Mouse (Mus musculus) hindbrain, postnatal 0 days (tissue): Measurements from ENCODE around the gene Plaur. TPM values are rescaled to one million over a fixed set of nuclear protein-coding genes. Genes with fewer than 3 reads are reported as not detected.
"Not testable (repeated sequence)": the region's sequence is repeated elsewhere in the genome, so short reads cannot be mapped to it uniquely, and the experiment has no call there.

Experiments
- ATAC-seq: fragments of 200-750 bp; cut with Nextera tagmentation; 2 replicates; pipeline ENCODE4 v1.8.0; 2017; ENCODE audit warnings: mild to moderate bottlenecking, moderate TSS enrichment, moderate library complexity
- DNase-seq: peaks from one replicate; pipeline ENCODE4 v3.0.0-alpha.2; 2015; ENCODE audit warnings: low spot score
- H3K27ac ChIP-seq: fragments of 300-500 bp; sonication (generic); 2 replicates; pipeline ENCODE4 v1.5.1; 2014; ENCODE audit warnings: mild to moderate bottlenecking
- H3K27me3 ChIP-seq: fragments of 300-500 bp; sonication (generic); 2 replicates; pipeline ENCODE4 v1.6.1; 2014; ENCODE audit warnings: low read length, mixed read lengths; ENCODE audit not compliant: insufficient read depth
- H3K36me3 ChIP-seq: fragments of 300-500 bp; sonication (generic); 2 replicates; pipeline ENCODE4 v1.6.1; 2014; ENCODE audit warnings: low read length, mixed read lengths; ENCODE audit not compliant: insufficient read depth
- H3K4me1 ChIP-seq: fragments of 300-500 bp; sonication (generic); 2 replicates; pipeline ENCODE4 v1.6.1; 2014; ENCODE audit warnings: antibody characterized with exemption, low read length, mixed read lengths; ENCODE audit not compliant: insufficient read depth
- H3K4me2 ChIP-seq: fragments of 300-500 bp; sonication (generic); 2 replicates; pipeline ENCODE4 v1.6.1; 2014; ENCODE audit warnings: low read depth, mild to moderate bottlenecking, low read length, moderate library complexity, mixed read lengths
- H3K4me3 ChIP-seq: fragments of 300-500 bp; sonication (generic); 2 replicates; pipeline ENCODE4 v1.5.1; 2014; ENCODE audit warnings: low read length
- H3K9ac ChIP-seq: fragments of 300-500 bp; sonication (generic); replicated peaks from 2 replicates; pipeline ENCODE4 v1.6.1; 2014; ENCODE audit warnings: mild to moderate bottlenecking, low read length, moderate library complexity, mixed read lengths
- H3K9me3 ChIP-seq: fragments of 300-500 bp; sonication (generic); 2 replicates; pipeline ENCODE4 v1.6.1; 2016; ENCODE audit warnings: low read length, mixed read lengths
- CTCF ChIP-seq: IDR thresholded peaks from 2 replicates; pipeline ENCODE4 v1.5.1; 2016; ENCODE audit warnings: antibody characterized with exemption, control low read depth, low read depth
- WGBS: fragments of 180-500 bp; shearing (Covaris S2); extraction: QIAGEN DNeasy Blood & Tissue Kit; methylation state at CpG from one replicate; pipeline ENCODE4 v1.1.7; 2014; 5-methylcytosine and 5-hydroxymethylcytosine counted together
- polyA plus RNA-seq: library from polyadenylated mRNA; unstranded; fragments of >200 nt; fragmentation: Nextera tagmentation; extraction: Ambion mirVana; gene quantifications from 2 replicates; pipeline ENCODE4 v1.2.1, GENCODE M21; 2015
- total RNA-seq: library from RNA; depleted of rRNA; stranded (reverse); fragments of >200 nt; gene quantifications from 2 replicates; pipeline ENCODE4 v1.2.3, GENCODE M21; 2014; rRNA removed

Plaur gene
- total and polyA plus RNA-seq, 2 experiments from 2014 or later, result 1.3 to 4.8 TPM

DNA sequence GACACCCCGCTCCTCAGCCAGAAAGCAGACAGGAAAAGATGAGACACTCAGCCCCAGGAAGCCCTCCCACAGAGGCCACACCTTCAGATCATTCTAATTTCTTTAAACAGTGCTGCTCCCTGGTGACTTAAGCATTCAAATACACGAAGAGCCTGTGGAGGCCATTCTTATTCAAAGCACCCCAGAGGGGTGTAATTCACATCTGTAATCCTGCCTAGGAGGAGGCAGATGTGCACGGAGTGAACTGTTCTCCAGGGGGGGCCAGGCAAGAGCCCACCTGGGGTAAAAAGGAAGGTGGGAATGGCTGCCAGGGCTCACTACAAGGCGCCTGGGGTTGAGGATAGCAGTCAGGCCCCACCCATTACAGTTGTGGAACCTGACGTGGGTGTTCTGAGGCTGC lies 54.8 kb downstream of the Plaur start:
- Histone ChIP-seq H3K4me3 (no peak overlapping the region), H3K4me2 (no peak overlapping the region), H3K27me3 (no peaks in the 10 kb centered on the region), H3K27ac (peak overlapping the region; percentile 32; the same call in 1 of the 2 replicates), H3K9ac (no peak overlapping the region), H3K9me3 (no peaks in the 10 kb centered on the region), H3K36me3 (no peaks in the 10 kb centered on the region), H3K4me1 (no peaks in the 10 kb centered on the region)
- no peak for TF ChIP-seq CTCF
- WGBS, result 37% methylated on average over 5 of the region's 5 CpGs
- ATAC-seq (no peak), DNase-seq (no peak)

- Histone ChIP-seq H3K4me2 (no peak overlapping the region), H3K9ac (no peak overlapping the region), H3K4me3 (no peak overlapping the region), H3K27ac (peak overlapping the region; percentile 45), H3K36me3 (no peaks in the 10 kb centered on the region), H3K27me3 (no peaks in the 10 kb centered on the region), H3K9me3 (no peaks in the 10 kb centered on the region), H3K4me1 (no peaks in the 10 kb centered on the region)
- 34% methylated on average over 6 of the region's 6 CpGs for WGBS
- ATAC-seq (peak; percentile 48), DNase-seq (peak; percentile 47)
- TF ChIP-seq CTCF, result no peak
Measured at GRCm38 (mm10) chr7:24517654-24518053, 55.4 kb downstream of the Plaur start.

DNA sequence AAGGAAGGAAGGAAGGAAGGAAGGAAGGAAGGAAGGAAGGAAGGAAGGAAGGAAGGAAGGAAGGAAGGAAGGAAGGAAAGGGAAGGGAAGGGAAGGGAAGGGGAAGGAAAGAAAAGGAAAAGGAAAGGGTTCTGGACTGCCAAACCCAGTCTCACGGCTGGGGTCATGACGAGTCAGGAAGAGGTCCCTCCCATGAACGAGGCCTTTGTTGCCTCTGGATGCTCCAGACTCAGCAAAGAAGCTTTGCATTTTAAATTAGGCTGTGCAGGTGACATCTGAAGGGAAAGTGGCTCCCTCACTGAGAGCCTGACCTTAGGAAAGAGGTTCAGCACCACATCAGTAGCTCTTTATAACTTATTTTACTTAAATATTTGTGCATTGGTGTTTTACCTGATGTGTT lies 56.8 kb downstream of the Plaur start:
- 37% methylated on average over 3 of the region's 3 CpGs for WGBS
- no peak for TF ChIP-seq CTCF

GRCm38 (mm10) chr7:24520054-24520453 lies 57.8 kb downstream of the Plaur start:
- not testable (repeated sequence) for H3K4me3 ChIP-seq, ATAC-seq, H3K27me3 ChIP-seq, H3K4me1 ChIP-seq, H3K36me3 ChIP-seq, DNase-seq, H3K4me2 ChIP-seq, H3K27ac ChIP-seq, H3K9ac ChIP-seq, H3K9me3 ChIP-seq
- 62% methylated on average over 9 of the region's 10 CpGs for WGBS

More for the DNA sequence above, 56.8 kb downstream of the Plaur start:
- H3K27ac ChIP-seq, result no peak overlapping the region
- H3K4me3 ChIP-seq, result no peak overlapping the region
- H3K4me1 ChIP-seq, result no peaks in the 10 kb centered on the region
- no peaks in the 10 kb centered on the region for H3K27me3 ChIP-seq
- no peak overlapping the region for H3K9ac ChIP-seq
- DNase-seq (no peak), ATAC-seq (no peak)
- no peaks in the 10 kb centered on the region for H3K36me3 ChIP-seq
- no peak overlapping the region for H3K4me2 ChIP-seq
- H3K9me3 ChIP-seq, result no peaks in the 10 kb centered on the region

- Histone ChIP-seq H3K36me3 (no peaks in the 10 kb centered on the region), H3K4me1 (no peaks in the 10 kb centered on the region), H3K9ac (no peak overlapping the region), H3K27me3 (no peaks in the 10 kb centered on the region), H3K27ac (no peak overlapping the region), H3K4me2 (no peak overlapping the region), H3K9me3 (no peaks in the 10 kb centered on the region), H3K4me3 (no peak overlapping the region)
- DNase-seq (no peak), ATAC-seq (no peak)
- 58% methylated on average over 5 of the region's 5 CpGs for WGBS
- no peak for TF ChIP-seq CTCF
Measured at GRCm38 (mm10) chr7:24522805-24523204, 60.5 kb downstream of the Plaur start.

GRCm38 (mm10) chr7:24523723-24524122 lies 61.4 kb downstream of the Plaur start:
- no peaks in the 10 kb centered on the region for H3K4me1 ChIP-seq
- no peaks in the 10 kb centered on the region for H3K9me3 ChIP-seq
- WGBS, result 82% methylated on average over 6 of the region's 6 CpGs
- H3K9ac ChIP-seq, result no peak overlapping the region
- no peak for ATAC-seq
- DNase-seq, result no peak
- no peaks in the 10 kb centered on the region for H3K36me3 ChIP-seq
- H3K27me3 ChIP-seq, result no peaks in the 10 kb centered on the region
- no peak overlapping the region for H3K27ac ChIP-seq
- no peak overlapping the region for H3K4me3 ChIP-seq
- TF ChIP-seq CTCF, result no peak
- no peak overlapping the region for H3K4me2 ChIP-seq

DNA sequence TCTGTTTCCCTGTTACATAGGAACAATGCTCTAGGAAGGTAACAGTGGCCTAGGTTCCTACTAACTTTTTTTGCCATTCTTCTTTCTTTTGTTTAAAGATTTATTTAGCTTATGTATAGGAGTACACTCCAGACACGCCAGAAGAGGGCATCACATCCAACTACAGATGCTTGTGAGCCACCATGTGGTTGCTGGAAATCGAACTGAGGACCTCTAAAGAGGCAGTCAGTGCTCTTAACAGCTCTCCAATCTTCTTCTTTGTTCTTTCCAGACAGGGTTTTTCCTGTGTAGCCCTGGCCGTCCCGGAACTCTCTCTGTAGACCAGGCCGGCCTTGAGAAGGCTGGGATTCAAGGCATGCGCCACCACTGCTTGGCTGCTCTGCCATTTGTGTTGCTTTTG lies 62.7 kb downstream of the Plaur start:
- Histone ChIP-seq H3K4me2 (no peak overlapping the region), H3K27ac (no peak overlapping the region), H3K9me3 (no peaks in the 10 kb centered on the region), H3K36me3 (no peaks in the 10 kb centered on the region), H3K9ac (no peak overlapping the region), H3K27me3 (no peaks in the 10 kb centered on the region), H3K4me3 (no peak overlapping the region), H3K4me1 (peaks cover 6% of the 10 kb centered on the region; the same call in 1 of the 2 replicates)
- ATAC-seq, result no peak
- 78% methylated on average over 6 of the region's 6 CpGs for WGBS
- TF ChIP-seq CTCF, result 0 out of 2 replicates have a peak, but pooled peaks have one; percentile 9
- DNase-seq, result no peak

Other genes starting within 250 kb of the Plaur start
- gene Zfp109, start 224.9 kb upstream of the Plaur start, total RNA-seq, result 4.4 and 8.5 TPM in 2 replicates
- gene Zfp109, start 224.9 kb upstream of the Plaur start, polyA plus RNA-seq, result 2.0 and 2.1 TPM in 2 replicates
- gene Zfp108, start 207.7 kb upstream of the Plaur start, total RNA-seq, result 7.5 and 9.1 TPM in 2 replicates
- 3.0 and 3.7 TPM in 2 replicates for gene Zfp108, start 207.7 kb upstream of the Plaur start, polyA plus RNA-seq
- 5.4 and 6.9 TPM in 2 replicates for gene Zfp93, start 192.1 kb upstream of the Plaur start, total RNA-seq
- 2.2 and 3.1 TPM in 2 replicates for gene Zfp93, start 192.1 kb upstream of the Plaur start, polyA plus RNA-seq
- 20.1 and 23.5 TPM in 2 replicates for gene Zfp61, start 161.3 kb upstream of the Plaur start, total RNA-seq
- 26.1 and 31.6 TPM in 2 replicates for gene Zfp61, start 161.3 kb upstream of the Plaur start, polyA plus RNA-seq
- 9.6 and 12.0 TPM in 2 replicates for gene Zfp94, start 145.8 kb upstream of the Plaur start, total RNA-seq
- 17.3 and 21.6 TPM in 2 replicates for gene Zfp94, start 145.8 kb upstream of the Plaur start, polyA plus RNA-seq
- gene Tescl, start 128.5 kb upstream of the Plaur start, total RNA-seq, result not detected in 2 replicates
- gene Tescl, start 128.5 kb upstream of the Plaur start, polyA plus RNA-seq, result 0.46 TPM in 1 of 2 replicates, not detected in the other
- not detected in 2 replicates for gene Lypd5, start 113.3 kb upstream of the Plaur start, total RNA-seq
- gene Lypd5, start 113.3 kb upstream of the Plaur start, polyA plus RNA-seq, result 0.13 TPM in 1 of 2 replicates, not detected in the other
- gene Kcnn4, start 92.2 kb upstream of the Plaur start, total RNA-seq, result 1.1 and 3.9 TPM in 2 replicates
- gene Kcnn4, start 92.2 kb upstream of the Plaur start, polyA plus RNA-seq, result 1.2 and 1.9 TPM in 2 replicates
- gene Smg9, start 62.9 kb upstream of the Plaur start, total RNA-seq, result 34.5 and 52.3 TPM in 2 replicates
- 27.4 and 29.7 TPM in 2 replicates for gene Smg9, start 62.9 kb upstream of the Plaur start, polyA plus RNA-seq
- not detected in 2 replicates for gene Irgc1, start 10.2 kb upstream of the Plaur start, total RNA-seq
- gene Irgc1, start 10.2 kb upstream of the Plaur start, polyA plus RNA-seq, result not detected in 2 replicates
- 423 and 447 TPM in 2 replicates for gene Cadm4, start 19.5 kb downstream of the Plaur start, total RNA-seq
- 97.9 and 101 TPM in 2 replicates for gene Cadm4, start 19.5 kb downstream of the Plaur start, polyA plus RNA-seq
- gene Zfp428, start 44.5 kb downstream of the Plaur start, total RNA-seq, result 138 and 152 TPM in 2 replicates
- 219 and 222 TPM in 2 replicates for gene Zfp428, start 44.5 kb downstream of the Plaur start, polyA plus RNA-seq
- gene AC161166.1, start 50.0 kb downstream of the Plaur start, total RNA-seq, result not detected in 2 replicates
- gene AC161166.1, start 50.0 kb downstream of the Plaur start, polyA plus RNA-seq, result 0.19 and 0.55 TPM in 2 replicates
- gene Irgq, start 68.2 kb downstream of the Plaur start, total RNA-seq, result 103 and 107 TPM in 2 replicates
- gene Irgq, start 68.2 kb downstream of the Plaur start, polyA plus RNA-seq, result 16.9 and 20.0 TPM in 2 replicates
- gene Pinlyp, start 83.6 kb downstream of the Plaur start, total RNA-seq, result not detected in 2 replicates
- gene Pinlyp, start 83.6 kb downstream of the Plaur start, polyA plus RNA-seq, result not detected in 2 replicates
- gene Xrcc1, start 83.8 kb downstream of the Plaur start, total RNA-seq, result 36.7 and 50.8 TPM in 2 replicates
- 44.0 and 45.1 TPM in 2 replicates for gene Xrcc1, start 83.8 kb downstream of the Plaur start, polyA plus RNA-seq
- gene Ethe1, start 125.1 kb downstream of the Plaur start, total RNA-seq, result 36.3 and 43.8 TPM in 2 replicates
- gene Ethe1, start 125.1 kb downstream of the Plaur start, polyA plus RNA-seq, result 24.4 and 25.3 TPM in 2 replicates
- 1.0 and 1.2 TPM in 2 replicates for gene Zfp575, start 125.2 kb downstream of the Plaur start, total RNA-seq
- 20.3 and 21.0 TPM in 2 replicates for gene Zfp575, start 125.2 kb downstream of the Plaur start, polyA plus RNA-seq
- 0.11 and 0.73 TPM in 2 replicates for gene Phldb3, start 148.3 kb downstream of the Plaur start, total RNA-seq
- not detected in 2 replicates for gene Phldb3, start 148.3 kb downstream of the Plaur start, polyA plus RNA-seq
- gene Lypd3, start 174.1 kb downstream of the Plaur start, total RNA-seq, result 1.3 and 1.4 TPM in 2 replicates
- 1.2 and 1.3 TPM in 2 replicates for gene Lypd3, start 174.1 kb downstream of the Plaur start, polyA plus RNA-seq
- gene Tex101, start 214.2 kb downstream of the Plaur start, total RNA-seq, result not detected in 2 replicates
- not detected in 2 replicates for gene Tex101, start 214.2 kb downstream of the Plaur start, polyA plus RNA-seq
- gene BC049730, start 246.8 kb downstream of the Plaur start, total RNA-seq, result not detected in 2 replicates
- not detected in 2 replicates for gene BC049730, start 246.8 kb downstream of the Plaur start, polyA plus RNA-seq